Mouse (Mus musculus): ENCODE data around the gene I830077J02Rik.
"Not testable (repeated sequence)": the region's sequence is repeated elsewhere in the genome, so short reads cannot be mapped to it uniquely, and the experiment has no call there.

The I830077J02Rik gene

DNA sequence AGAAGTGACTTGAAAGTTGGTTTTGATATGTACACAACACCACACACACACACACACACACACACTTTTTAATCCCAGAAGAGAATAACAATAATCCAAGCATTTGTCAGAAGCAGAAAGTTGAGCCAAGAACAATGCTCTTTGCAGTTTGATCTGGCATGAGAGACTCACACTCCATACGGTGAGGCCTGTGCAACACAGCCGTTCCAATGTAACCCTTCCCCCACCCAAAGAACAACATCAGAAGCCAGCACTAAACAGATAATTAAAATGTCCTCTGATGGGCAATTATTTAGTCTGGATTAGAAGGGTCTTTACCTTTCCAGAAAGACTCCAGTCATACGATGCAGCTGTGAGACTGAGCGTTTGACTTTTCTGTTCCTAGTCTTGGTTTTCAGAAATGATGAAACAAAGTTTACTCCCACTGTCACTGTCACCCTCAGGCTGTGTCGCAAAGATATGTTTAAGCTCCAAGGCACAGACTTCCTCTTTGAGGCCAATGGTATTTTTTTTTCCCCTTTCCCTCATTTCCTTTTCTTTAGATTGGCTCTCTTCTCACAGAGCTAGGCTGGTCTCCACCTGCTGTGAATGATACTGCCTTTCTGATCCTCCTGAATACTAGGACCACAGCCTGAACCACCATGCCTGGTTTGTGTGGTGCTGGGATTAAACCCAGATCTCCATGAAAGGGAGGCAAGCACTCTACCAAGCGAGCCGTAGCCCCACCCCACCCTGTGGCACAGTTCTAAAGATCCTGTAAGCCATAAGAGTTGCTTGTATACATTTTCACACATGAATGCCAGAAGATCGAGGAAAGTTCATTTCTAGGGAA, at the start of gene I830077J02Rik:
TSS of gene I830077J02Rik (minus strand) at position 425 of the 832 bp plus-strand sequence.
- no peak for ATAC-seq (ENCODE audit: low TSS enrichment)

DNA sequence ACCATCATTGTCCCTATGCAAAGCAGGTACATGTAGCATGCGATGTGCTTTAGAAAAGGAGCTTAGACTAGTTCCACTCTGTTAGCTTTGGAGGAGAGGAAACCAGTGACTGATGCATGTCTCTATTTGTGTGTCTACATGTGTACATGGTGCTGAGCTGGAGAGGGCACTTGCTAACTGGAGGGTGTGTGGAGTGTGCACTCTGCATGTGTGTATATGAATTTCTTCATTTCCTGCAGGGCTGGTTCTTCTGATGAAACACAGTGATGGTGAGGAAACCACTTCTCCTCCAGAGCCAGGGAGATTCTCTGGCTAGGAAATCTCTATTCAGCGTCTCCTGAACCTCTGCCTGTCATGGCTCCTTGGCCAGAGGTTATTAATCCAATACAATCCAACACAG, 41.7 kb upstream of the I830077J02Rik start:
- no peak for ATAC-seq (ENCODE audit: low TSS enrichment)

DNA sequence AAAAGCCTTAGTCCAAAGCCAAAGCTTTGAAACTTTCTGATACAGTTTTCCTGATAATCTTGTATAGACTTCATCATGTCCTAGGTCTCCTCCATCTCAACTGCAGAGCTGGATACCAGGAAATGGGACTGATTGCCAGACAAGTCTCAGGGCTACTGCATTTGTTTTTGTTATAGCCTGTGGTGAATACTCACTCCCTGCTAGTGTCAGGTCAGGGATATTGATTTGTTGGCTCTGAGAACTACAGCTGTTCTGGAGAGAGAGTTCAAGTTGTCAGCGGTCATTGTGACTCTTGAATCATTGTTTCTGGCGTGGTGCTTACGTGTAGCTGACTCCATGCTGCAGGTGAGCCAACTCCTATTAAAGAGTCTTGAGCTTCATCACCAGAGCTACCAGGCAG, 40.9 kb upstream of the I830077J02Rik start, which contains the start of gene Ovgp1:
TSS of gene Ovgp1 (plus strand) at position 301 of the 400 bp plus-strand sequence.
- no peak for ATAC-seq (ENCODE audit: low TSS enrichment)

DNA sequence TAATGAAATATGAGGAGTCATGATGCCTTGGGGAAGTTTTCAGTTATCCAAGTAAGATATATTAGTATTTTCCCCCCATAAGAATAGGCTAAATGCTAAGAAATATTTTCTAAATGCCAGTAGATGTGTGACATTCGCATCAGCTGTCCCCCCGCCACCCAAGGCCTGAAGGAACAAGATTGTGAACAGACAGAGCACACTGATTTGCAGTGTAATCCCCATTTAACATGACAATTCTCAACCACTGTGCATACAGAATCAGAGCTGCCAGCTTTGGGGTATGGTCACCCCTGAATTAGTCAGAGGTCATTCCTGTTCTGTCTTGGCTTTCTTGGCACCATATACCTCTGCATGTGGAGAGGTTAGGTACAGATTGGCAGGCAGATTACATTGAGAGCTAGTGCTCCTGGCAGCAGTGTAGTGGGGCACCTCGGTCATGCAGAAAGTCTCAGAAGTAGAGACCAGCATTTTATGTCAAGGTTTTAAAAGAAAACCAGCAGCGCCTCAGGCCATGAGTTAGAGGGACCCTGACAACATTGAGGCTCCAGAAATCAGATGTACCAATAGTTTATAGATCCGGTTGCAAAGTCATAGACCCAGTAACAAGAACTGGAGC, 39.5 kb upstream of the I830077J02Rik start:
- ATAC-seq (ENCODE audit: low TSS enrichment) = no peak

DNA sequence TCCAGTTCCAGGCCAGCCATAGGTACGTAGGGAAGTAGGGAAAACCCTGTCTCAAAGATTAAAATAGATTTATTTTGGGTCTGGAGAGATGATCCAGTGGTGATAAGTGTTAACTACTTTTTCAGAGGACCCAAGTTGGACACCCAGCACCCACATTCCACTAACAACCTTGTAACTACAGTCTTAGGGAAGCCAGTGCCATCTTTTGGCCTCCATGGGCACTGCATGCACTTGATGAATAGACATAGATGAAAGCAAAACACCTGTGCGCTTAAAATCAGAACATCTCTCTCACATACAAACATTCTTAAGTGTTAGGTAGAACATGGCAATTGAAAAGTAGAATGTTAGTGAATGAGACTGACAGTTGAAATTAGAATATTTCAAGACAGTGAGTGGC, 28.2 kb upstream of the I830077J02Rik start:
- ATAC-seq (ENCODE audit: low TSS enrichment) = no peak

DNA sequence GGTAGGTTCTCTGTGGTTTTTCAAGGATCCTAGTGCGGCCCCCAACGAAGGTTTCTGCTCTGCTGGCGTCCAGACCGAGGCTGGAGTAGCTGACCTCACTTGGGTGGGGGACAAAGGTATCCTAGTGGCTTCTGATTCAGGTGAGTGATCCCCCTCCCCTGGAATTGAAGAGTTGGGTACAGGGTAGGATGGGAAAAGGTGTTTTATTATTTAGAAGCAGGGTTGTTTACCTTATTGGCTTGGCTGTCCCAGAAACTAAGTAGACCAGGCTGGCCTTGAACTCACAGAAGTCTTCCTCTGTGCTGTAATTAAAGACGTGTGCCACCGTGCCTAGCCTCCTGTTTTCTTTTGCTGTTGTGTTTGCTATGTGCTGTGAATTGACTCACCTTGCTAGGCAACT, 27.5 kb upstream of the I830077J02Rik start, which contains the start of gene Atp5f1:
TSS of gene Atp5f1 (minus strand) at position 101 of the 400 bp plus-strand sequence.
- no peak for ATAC-seq (ENCODE audit: low TSS enrichment)

DNA sequence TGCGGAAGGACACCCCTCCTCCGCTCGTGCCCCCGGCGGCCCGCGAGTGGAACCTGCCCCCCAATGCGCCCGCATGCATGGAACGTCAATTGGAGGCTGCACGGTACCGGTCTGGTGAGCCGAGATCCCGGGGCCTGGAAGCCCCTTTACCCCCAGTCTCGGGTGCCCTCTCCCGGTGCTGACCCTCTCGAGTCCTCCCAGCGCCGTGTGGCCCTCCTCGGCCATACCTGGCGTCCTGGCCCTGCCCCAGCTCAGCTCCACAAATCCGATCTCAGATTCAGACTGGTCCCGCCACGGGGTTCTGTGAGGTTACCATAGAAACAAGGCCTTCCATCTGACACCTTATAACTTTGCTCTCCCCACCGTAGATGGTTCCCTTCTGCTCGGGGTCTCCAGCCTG, 27.1 kb upstream of the I830077J02Rik start:
- ATAC-seq (ENCODE audit: low TSS enrichment) = peak; percentile 44

DNA sequence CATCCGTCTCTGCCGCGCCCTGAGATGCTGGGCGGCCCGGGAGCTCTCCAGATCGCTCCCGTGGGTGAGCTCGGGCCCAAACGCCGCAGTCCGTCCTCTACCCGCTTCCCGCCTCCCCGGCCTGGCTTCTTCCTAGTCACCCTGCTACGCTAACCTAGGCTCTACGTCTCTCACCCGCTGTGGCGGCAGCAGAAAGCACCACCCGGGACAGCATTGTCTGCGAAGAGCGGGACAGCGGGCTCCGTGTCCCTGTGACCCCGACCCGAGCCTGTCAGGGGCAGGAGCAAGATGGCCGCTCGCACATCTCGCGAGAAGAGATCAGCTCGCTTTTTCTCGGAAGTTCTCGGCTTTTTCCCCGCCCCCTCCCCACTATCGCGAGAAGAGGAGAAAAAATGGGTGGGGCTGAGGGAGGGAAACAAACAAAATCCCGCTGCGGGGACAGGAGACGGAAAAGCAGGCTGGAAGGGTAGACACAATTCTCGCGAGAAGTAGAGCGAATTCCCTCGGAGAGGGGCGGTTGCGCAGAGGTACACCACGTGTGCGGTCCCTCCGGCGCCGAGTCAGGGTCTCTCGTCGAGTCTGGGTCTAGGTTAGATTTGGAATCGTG, 26.6 kb upstream of the I830077J02Rik start, which contains the start of gene Wdr77:
TSS of gene Wdr77 (plus strand) at position 396 of the 607 bp plus-strand sequence.
- peak; percentile 97 for ATAC-seq (ENCODE audit: low TSS enrichment)

DNA sequence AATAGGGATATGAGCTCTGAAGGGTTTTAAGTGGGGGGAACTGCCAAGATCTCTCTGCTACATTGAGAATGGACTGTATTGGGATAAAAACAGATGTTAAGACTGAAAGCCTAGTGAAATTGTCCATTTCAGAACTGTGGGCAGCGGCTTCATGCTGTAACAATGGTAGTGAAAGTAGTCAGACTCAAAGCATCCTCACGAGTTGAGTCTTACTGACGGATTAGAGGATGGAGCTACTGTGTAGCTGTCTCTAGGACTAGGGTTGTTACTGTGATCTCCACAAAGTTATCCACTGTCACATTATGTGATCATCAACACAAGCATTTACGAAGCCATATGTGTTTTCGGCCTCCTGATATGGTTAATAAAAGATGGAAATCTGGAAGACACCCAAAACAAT, 25.7 kb upstream of the I830077J02Rik start:
- no peak for ATAC-seq (ENCODE audit: low TSS enrichment)

DNA sequence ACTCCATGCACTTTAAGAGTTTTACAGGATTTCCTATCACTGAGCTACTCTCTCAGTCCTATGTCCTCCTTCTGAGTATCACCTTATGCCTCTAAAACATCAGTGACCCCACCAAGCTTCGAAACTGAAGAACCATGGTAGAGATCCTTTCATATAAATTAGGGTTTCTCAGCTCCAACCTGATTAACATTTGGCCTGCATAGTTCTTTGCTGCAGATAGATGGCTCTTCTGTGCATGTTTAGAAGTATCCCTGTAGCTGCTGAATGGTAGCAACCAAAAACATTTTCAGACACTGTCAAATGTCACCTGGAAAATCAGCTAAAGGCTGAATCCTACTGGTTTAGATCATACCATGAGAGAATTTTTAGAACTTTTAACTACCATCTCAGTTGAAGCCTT, 24.8 kb upstream of the I830077J02Rik start:
- no peak for ATAC-seq (ENCODE audit: low TSS enrichment)

DNA sequence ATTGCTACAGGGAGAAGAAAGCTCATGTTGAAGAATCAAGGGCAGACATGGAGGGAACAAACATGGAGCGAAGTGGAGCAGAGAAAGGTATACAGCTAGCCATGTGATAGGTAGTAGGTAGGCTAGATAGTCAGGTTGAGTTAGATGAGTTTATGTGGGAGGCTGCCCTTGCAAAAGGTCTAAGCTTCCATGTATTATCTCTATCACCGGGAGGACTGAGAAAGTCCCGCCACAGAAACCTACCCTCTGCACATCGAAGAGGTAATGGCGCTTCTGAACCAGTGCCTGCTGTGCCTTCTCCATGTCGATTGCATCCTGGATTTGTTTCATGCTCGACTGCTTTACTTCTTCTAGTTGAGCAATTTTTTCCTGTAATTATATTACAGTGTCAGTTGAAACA, 18.9 kb upstream of the I830077J02Rik start:
- no peak for ATAC-seq (ENCODE audit: low TSS enrichment)

DNA sequence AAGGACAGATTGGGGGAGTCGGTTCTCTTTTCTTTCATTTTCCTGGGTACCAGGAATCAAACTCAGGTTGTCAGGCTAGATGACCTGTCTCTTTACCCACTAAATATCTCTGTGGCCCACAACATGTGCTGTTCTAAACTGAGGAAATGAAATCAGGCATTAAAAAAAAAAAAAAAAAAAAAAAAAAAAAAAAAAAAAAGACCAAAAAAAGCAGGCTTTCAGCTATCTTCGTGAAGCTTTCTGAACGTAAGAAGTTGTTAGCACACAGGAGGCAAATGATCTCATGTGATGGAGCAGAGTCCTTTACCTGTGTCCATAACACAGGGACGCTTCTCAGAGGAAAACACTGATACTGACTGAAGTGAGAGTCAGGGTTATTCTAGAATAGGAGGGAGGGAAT, 3.6 kb upstream of the I830077J02Rik start:
- ATAC-seq (ENCODE audit: low TSS enrichment) = no peak

DNA sequence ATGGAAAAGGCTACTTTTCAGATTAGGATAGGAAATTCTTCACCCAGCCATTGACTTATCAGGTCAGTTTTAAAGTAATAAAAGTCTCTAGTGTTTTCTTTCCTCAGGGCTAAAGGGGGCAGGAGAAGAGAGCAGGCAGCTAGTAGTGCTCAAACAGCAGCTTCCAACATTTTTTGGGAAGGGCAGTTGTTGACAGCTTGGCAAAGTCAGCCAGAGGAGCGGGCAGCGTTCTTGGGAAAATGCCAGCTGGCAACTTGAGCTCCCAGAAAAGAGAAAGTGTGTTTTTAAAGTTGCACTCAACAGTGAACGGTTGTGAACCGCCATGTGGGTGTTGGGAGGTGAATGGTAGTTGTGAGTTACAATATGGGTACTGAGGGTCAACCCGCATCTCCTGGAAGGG, 2.6 kb upstream of the I830077J02Rik start:
- no peak for ATAC-seq (ENCODE audit: low TSS enrichment)

DNA sequence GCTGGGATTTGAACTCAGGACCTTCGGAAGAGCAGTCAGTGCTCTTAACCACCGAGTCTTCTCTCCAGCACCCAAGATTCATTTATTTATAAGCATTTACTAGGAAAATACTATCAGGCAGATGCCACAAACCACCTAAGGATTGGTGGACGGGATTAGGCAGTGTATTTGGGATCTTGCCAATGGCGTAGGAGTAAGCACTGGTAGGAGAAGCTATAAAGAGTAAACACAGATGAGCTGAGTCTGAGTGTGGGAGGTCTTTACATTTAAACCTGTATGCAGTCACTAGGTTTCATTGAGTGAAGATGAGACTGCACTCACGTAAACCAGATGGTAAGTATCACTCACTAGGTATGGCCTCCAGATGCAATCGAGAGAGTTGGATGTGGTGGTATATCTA, 1.5 kb upstream of the I830077J02Rik start:
- 0 out of 2 replicates have a peak, but pooled peaks have one; percentile 39 for ATAC-seq (ENCODE audit: low TSS enrichment)

DNA sequence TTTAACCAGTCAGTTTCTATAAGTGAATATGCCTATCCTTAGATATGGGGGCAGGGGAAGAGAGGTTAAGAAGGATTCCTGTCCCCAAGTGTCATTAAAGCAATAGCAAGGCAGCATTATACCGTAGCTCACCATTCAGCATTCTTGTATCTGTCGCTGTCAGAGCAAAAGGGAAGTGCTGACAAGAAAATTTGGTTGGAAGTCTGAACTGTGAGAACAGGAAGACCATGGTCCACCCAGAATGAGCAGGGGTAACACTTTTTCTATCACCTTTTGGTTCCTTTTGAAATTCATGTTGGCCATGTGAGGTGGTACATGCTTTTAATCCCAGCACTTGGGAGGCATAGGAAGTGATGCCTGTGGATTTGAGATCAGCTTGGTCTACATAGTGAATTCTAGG, 1.4 kb downstream of the I830077J02Rik start:
- ATAC-seq (ENCODE audit: low TSS enrichment) = no peak

DNA sequence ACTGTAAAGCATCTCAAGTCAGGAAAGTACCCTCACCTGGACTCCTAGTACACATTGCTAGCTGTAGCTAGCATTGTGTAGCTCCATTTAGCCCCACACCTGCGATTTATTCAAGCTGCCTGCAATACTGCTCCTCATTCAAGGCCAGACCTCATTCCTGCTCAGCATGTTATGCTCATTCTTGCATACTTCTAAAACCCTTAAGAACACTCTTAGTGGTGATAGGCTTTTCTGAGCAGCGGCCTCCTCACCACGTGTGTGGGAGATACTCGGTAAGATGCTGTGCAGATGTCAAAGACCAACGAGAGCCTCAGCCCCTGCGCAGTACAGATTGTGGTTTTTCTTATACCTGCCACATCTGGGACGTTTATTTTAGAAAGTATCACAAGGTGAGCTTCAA, 2.6 kb downstream of the I830077J02Rik start:
- no peak for ATAC-seq (ENCODE audit: low TSS enrichment)

DNA sequence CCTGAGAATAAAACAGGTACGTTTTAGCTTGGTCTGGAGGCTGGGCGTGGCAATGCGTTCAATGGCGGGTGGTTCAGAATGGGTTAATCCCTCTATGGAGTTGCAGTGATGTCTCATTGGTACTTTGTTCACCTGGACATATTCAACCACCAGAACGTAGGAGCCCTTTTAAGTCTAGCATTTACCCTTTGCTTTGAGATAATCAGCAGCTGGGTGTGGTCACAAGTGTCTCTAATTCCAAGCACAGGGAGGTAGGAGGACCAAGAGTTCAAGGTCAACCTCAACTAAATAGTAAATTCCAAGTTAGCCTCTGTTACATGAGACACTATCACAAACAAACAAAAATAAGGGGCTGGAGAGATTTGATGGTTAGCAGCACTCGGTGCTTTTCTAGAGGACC, 3.7 kb downstream of the I830077J02Rik start:
- ATAC-seq (ENCODE audit: low TSS enrichment) = no peak

DNA sequence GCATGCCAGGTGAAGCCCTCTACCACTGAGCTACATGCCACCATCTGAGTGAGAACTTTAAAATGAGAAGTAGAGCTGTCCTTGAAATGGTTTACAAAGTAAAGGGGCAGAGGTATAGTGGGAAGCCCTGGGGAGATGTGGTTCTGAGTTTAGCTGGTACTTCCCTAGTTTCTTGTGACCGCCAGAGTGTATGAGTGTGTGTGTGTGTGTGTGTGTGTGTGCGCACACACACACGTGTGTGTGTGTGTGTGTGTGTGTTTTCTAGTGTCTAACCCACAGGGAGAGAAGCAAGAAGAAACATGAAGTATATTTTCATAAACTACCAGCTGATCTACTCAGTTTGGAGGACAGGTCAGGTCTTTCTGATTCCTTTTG, 4.3 kb downstream of the I830077J02Rik start:
- ATAC-seq (ENCODE audit: low TSS enrichment) = no peak

DNA sequence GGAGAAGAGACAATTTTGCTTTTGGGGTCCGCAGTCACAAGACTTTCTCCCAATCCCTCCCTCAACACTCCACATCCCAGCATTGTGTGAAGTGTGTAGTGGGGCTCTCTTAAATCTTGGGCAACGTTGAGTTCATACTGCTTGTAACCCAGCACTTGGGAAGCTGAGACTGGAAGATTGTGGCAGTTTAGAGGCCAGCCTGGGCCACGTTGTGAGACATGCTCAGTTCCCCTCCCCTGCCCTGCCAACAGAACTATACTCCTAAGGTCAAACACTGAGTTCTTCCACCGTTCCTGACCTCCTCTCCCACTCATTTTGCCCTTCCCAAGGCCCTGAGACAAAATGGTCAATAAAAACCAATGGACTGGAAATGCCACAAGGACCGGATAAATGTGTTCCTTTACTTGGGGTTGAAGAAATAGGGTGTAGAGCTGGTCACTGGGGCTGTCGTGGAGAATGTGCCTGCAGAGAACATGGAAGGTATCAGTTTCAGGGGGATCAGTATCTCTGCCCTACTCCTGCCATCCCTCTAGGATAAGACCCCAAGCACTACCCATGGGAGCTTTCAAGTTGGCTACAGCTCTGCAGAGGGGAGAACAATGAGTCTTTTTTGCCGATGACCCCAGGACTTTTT, 4.8 kb downstream of the I830077J02Rik start:
- no peak for ATAC-seq (ENCODE audit: low TSS enrichment)

DNA sequence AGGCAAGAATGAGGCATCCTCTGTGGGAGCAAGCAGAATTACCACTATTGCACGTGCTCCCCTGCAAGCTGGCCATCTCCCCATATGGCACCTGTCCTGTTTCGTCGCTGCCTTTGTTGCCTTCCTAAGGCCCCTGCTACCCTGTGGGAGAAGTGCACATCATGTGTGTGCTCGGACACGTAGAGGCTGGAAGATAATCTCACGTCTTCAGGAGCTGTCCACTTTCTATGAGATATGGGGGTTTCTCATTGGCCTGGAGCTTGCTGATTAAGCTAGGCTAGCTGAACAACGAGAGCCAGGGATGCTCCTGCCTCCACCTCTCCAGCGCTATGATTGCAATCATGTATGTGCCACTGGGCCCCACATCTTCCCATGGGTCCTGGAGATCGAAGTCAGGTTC, 7.8 kb downstream of the I830077J02Rik start:
- no peak for ATAC-seq (ENCODE audit: low TSS enrichment)

DNA sequence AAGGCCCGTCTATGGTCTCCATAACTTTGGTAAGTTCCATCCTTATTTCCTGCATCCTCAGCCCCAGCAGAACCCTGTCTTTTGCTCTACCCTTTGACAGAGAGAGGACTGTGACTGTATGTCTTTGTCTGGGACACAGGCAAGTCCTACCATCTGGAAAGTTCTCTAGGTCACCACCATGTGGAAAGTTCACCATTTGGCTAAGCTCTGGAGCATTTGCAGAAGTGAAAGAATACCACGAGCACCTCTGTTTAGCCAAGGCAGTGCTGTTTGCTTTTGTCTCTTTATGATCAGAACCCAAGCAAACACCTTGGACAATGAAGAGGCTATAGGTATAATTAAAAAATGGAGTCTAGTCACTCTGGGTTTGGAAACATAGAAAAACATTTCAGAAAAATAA, 10.5 kb downstream of the I830077J02Rik start:
- no peak for ATAC-seq (ENCODE audit: low TSS enrichment)

DNA sequence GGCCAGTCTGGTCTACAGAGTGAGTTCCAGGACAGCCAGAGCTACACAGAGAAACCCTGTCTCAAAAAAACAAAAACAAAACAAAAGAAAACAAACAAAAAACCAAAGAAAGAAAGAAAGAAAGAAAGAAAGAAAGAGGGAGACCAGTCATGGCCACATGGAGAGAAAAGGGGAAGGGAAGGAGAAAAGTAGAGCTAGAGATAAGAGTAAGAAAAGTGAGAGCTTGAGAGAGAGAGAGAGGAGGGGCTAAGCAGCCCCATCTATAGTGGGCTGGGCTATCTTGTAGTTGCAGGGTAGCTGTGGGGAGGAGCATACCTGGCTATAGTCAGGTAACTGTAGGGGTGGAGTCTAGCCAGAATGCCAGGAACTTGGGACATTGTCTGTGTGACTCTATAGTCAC, 11.7 kb downstream of the I830077J02Rik start:
- not testable (repeated sequence) for ATAC-seq (ENCODE audit: low TSS enrichment)
